Mouse (Mus musculus): ENCODE results near the gene Kif27.

GRCm38 (mm10) chr13:58248957-58249356 is 110.0 kb downstream of the Kif27 start:
- no peak for TF ChIP-seq PAX5 (IDR thresholded peaks at IDR 0.05; ENCODE audit: low read length)
- no peak for TF ChIP-seq ETS1 (conservative IDR thresholded peaks at IDR 0.05; ENCODE audit: low read depth, low read length)
- TF ChIP-seq POLR2AphosphoS2 (IDR thresholded peaks at IDR 0.05; ENCODE audit: low read depth, low read length): no peak
- no peak for TF ChIP-seq E2F4 (IDR thresholded peaks at IDR 0.05; ENCODE audit: insufficient replicate concordance, low read depth, low read length)
- no peak for TF ChIP-seq MAX (IDR thresholded peaks at IDR 0.05; ENCODE audit: low read length)
- TF ChIP-seq POLR2A (IDR thresholded peaks at IDR 0.05; ENCODE audit: low read depth, low read length): no peak
- no peak for TF ChIP-seq CTCF (conservative IDR thresholded peaks at IDR 0.05 in 1 of 2, IDR thresholded peaks at IDR 0.05 in 1 of 2; ENCODE audit: low read depth in 2 of 2, low read length in 2 of 2)
- TF ChIP-seq RCOR1 (conservative IDR thresholded peaks at IDR 0.05; ENCODE audit: low read depth, low read length): no peak

Measured in CH12.LX (cell line).